Mouse (Mus musculus): ENCODE results near the gene Gm20388. TPM values are rescaled to one million over a fixed set of nuclear protein-coding genes. Genes with fewer than 3 reads are reported as not detected.

Gm20388 gene
- polyA plus RNA-seq, 1 experiment = 59.3 TPM

GRCm38 (mm10) chr8:124038121-124038520 is 4127.5 kb downstream of the Gm20388 start:
- DNase-seq (ENCODE audit: low read depth) = no peak
- TF ChIP-seq POLR2A (IDR thresholded peaks at IDR 0.05; ENCODE audit: borderline replicate concordance, extremely low read depth, insufficient read depth, insufficient read length, poor library complexity, severe bottlenecking) (no peak), CTCF (IDR thresholded peaks at IDR 0.05; ENCODE audit: borderline replicate concordance, extremely low read depth, insufficient read depth, insufficient read length) (no peak)

GRCm38 (mm10) chr8:124039351-124039750 is 4128.7 kb downstream of the Gm20388 start:
- no peak for DNase-seq (ENCODE audit: low read depth)
- TF ChIP-seq CTCF (IDR thresholded peaks at IDR 0.05; ENCODE audit: borderline replicate concordance, extremely low read depth, insufficient read depth, insufficient read length) (no peak), POLR2A (IDR thresholded peaks at IDR 0.05; ENCODE audit: borderline replicate concordance, extremely low read depth, insufficient read depth, insufficient read length, poor library complexity, severe bottlenecking) (no peak)

- no peak for TF ChIP-seq POLR2A (IDR thresholded peaks at IDR 0.05; ENCODE audit: borderline replicate concordance, extremely low read depth, insufficient read depth, insufficient read length, poor library complexity, severe bottlenecking)
- TF ChIP-seq CTCF (IDR thresholded peaks at IDR 0.05; ENCODE audit: borderline replicate concordance, extremely low read depth, insufficient read depth, insufficient read length) = no peak
- DNase-seq (ENCODE audit: low read depth) = peak; percentile 27
Observed at GRCm38 (mm10) chr8:124042201-124042600, 4131.6 kb downstream of the Gm20388 start.

GRCm38 (mm10) chr8:124044421-124044820 is 4133.8 kb downstream of the Gm20388 start:
- TF ChIP-seq CTCF (IDR thresholded peaks at IDR 0.05; ENCODE audit: borderline replicate concordance, extremely low read depth, insufficient read depth, insufficient read length) (no peak), POLR2A (IDR thresholded peaks at IDR 0.05; ENCODE audit: borderline replicate concordance, extremely low read depth, insufficient read depth, insufficient read length, poor library complexity, severe bottlenecking) (no peak)
- no peak for DNase-seq (ENCODE audit: low read depth)

DNA sequence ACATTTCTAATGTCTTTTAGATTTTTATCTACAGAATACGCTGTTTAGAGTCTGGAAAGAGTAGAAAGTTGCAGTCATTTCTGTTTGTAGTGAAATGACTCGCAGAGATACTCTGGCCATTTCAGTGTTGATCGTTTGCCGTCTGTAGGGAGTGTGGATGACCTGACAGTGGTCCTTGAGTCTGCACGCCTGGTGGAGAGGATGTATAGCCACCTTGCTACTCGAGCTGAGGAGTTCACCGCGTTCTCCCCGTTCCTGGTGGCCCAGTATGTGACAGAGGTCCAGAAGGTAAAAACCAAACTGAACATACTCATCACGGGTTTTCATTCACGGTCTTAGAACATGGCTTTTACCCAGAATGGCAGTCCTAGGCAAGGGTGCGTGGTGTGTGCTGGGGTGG is 4134.3 kb downstream of the Gm20388 start:
- TF ChIP-seq POLR2A (IDR thresholded peaks at IDR 0.05; ENCODE audit: borderline replicate concordance, extremely low read depth, insufficient read depth, insufficient read length, poor library complexity, severe bottlenecking) = no peak
- no peak for TF ChIP-seq CTCF (IDR thresholded peaks at IDR 0.05; ENCODE audit: borderline replicate concordance, extremely low read depth, insufficient read depth, insufficient read length)
- no peak for DNase-seq (ENCODE audit: low read depth)

GRCm38 (mm10) chr8:124045856-124046255 is 4135.2 kb downstream of the Gm20388 start:
- TF ChIP-seq POLR2A (IDR thresholded peaks at IDR 0.05; ENCODE audit: borderline replicate concordance, extremely low read depth, insufficient read depth, insufficient read length, poor library complexity, severe bottlenecking) (no peak), CTCF (IDR thresholded peaks at IDR 0.05; ENCODE audit: borderline replicate concordance, extremely low read depth, insufficient read depth, insufficient read length) (no peak)
- DNase-seq (ENCODE audit: low read depth) = no peak

- TF ChIP-seq POLR2A (IDR thresholded peaks at IDR 0.05; ENCODE audit: borderline replicate concordance, extremely low read depth, insufficient read depth, insufficient read length, poor library complexity, severe bottlenecking) (no peak), CTCF (IDR thresholded peaks at IDR 0.05; ENCODE audit: borderline replicate concordance, extremely low read depth, insufficient read depth, insufficient read length) (peak; percentile 99)
- DNase-seq (ENCODE audit: low read depth) = peak; percentile 78
Observed at GRCm38 (mm10) chr8:124052110-124052509, 4141.5 kb downstream of the Gm20388 start.

DNA sequence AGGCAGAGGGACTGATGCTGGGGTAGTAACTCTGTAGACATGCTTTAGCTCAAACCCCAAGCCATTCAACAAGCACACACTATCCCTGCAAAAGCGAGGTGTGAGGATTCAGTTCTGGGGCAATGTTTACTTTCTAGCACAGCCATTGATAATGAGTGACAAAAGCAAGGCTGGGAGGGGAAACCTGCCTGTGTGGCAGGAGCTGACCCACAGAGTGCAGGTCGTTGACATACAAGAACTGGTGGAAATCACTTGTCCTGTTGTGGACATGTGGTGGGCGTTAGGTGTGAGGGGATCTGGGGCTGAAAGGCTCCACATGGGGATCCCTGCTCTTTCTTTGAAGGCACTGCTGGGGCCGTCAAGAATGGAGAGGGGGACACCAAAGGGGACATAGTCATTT is 4141.9 kb downstream of the Gm20388 start:
- DNase-seq (ENCODE audit: low read depth) = no peak
- TF ChIP-seq CTCF (IDR thresholded peaks at IDR 0.05; ENCODE audit: borderline replicate concordance, extremely low read depth, insufficient read depth, insufficient read length) (no peak), POLR2A (IDR thresholded peaks at IDR 0.05; ENCODE audit: borderline replicate concordance, extremely low read depth, insufficient read depth, insufficient read length, poor library complexity, severe bottlenecking) (no peak)

GRCm38 (mm10) chr8:124056832-124057655 is 4146.4 kb downstream of the Gm20388 start:
- TF ChIP-seq CTCF (IDR thresholded peaks at IDR 0.05; ENCODE audit: borderline replicate concordance, extremely low read depth, insufficient read depth, insufficient read length) (no peak), POLR2A (IDR thresholded peaks at IDR 0.05; ENCODE audit: borderline replicate concordance, extremely low read depth, insufficient read depth, insufficient read length, poor library complexity, severe bottlenecking) (no peak)
- DNase-seq (ENCODE audit: low read depth) = no peak

GRCm38 (mm10) chr8:124066325-124067058 is 4155.9 kb downstream of the Gm20388 start:
- TF ChIP-seq CTCF (IDR thresholded peaks at IDR 0.05; ENCODE audit: borderline replicate concordance, extremely low read depth, insufficient read depth, insufficient read length) = no peak
- no peak for TF ChIP-seq POLR2A (IDR thresholded peaks at IDR 0.05; ENCODE audit: borderline replicate concordance, extremely low read depth, insufficient read depth, insufficient read length, poor library complexity, severe bottlenecking)
- DNase-seq (ENCODE audit: low read depth) = no peak

- DNase-seq (ENCODE audit: low read depth) = no peak
- no peak for TF ChIP-seq POLR2A (IDR thresholded peaks at IDR 0.05; ENCODE audit: borderline replicate concordance, extremely low read depth, insufficient read depth, insufficient read length, poor library complexity, severe bottlenecking)
- no peak for TF ChIP-seq CTCF (IDR thresholded peaks at IDR 0.05; ENCODE audit: borderline replicate concordance, extremely low read depth, insufficient read depth, insufficient read length)
Observed at GRCm38 (mm10) chr8:124067059-124067750, 4156.6 kb downstream of the Gm20388 start.

All from brain, embryonic 14.5 days (tissue).